Mouse (Mus musculus): ENCODE results near the gene Azgp1. TPM values are rescaled to one million over a fixed set of nuclear protein-coding genes. Genes with fewer than 3 reads are reported as not detected.
"Not testable (repeated sequence)": the region's sequence is repeated elsewhere in the genome, so short reads cannot be mapped to it uniquely, and the experiment has no call there.

Azgp1 gene
- 0.20 and 0.82 TPM in 2 replicates for polyA plus RNA-seq (2015; fragmentation: Nextera tagmentation; extraction: Ambion mirVana)

- H3K9ac ChIP-seq (replicated peaks; ENCODE audit: low read depth) = no peak within 1 kb of the TSS
- H3K27ac ChIP-seq (ENCODE audit: low read length) = no peak within 1 kb of the TSS
- no peaks in the 10 kb centered on the region for H3K36me3 ChIP-seq (ENCODE audit: insufficient read depth, low read length)
- H3K9me3 ChIP-seq (ENCODE audit: low read length) = no peaks in the 10 kb centered on the region
- WGBS = 49% methylated on average over 4 of the region's 4 CpGs
- TF ChIP-seq CTCF (IDR thresholded peaks at IDR 0.05) (no peak), EP300 (IDR thresholded peaks at IDR 0.05) (no peak)
- no peak within 1 kb of the TSS for H3K4me2 ChIP-seq (replicated peaks; ENCODE audit: low read depth, low read length)
- no peaks in the 10 kb centered on the region for H3K27me3 ChIP-seq (replicated peaks; ENCODE audit: insufficient read depth, low read length)
- no peaks in the 10 kb centered on the region for H3K4me1 ChIP-seq (ENCODE audit: insufficient read depth, low read depth, low read length)
- H3K4me3 ChIP-seq (ENCODE audit: low read depth, low read length) = no peak within 1 kb of the TSS
- ATAC-seq (no peak), DNase-seq (ENCODE audit: low spot score) (no peak)
These were observed at the start of gene Azgp1 for GRCm38 (mm10) chr5:137981300-137981699. Gene Azgp1 (plus strand): TSS chr5:137981520.

- H3K4me2 ChIP-seq (replicated peaks; ENCODE audit: low read depth, low read length); H3K27ac ChIP-seq (ENCODE audit: low read length); H3K9me3 ChIP-seq (ENCODE audit: low read length); H3K36me3 ChIP-seq (ENCODE audit: insufficient read depth, low read length); DNase-seq (ENCODE audit: low spot score); H3K9ac ChIP-seq (replicated peaks; ENCODE audit: low read depth); H3K4me1 ChIP-seq (ENCODE audit: insufficient read depth, low read depth, low read length); ATAC-seq; H3K27me3 ChIP-seq (replicated peaks; ENCODE audit: insufficient read depth, low read length); H3K4me3 ChIP-seq (ENCODE audit: low read depth, low read length): not testable (repeated sequence)
- WGBS = 61% methylated on average over 2 of the region's 2 CpGs
These were observed 47.4 kb upstream of the Azgp1 start for GRCm38 (mm10) chr5:137933934-137934333.

- H3K9ac ChIP-seq (replicated peaks; ENCODE audit: low read depth) = no peak overlapping the region
- ATAC-seq (no peak), DNase-seq (ENCODE audit: low spot score) (no peak)
- TF ChIP-seq CTCF (IDR thresholded peaks at IDR 0.05) (no peak), EP300 (IDR thresholded peaks at IDR 0.05) (no peak)
- H3K4me2 ChIP-seq (replicated peaks; ENCODE audit: low read depth, low read length) = no peak overlapping the region
- no peak overlapping the region for H3K27ac ChIP-seq (ENCODE audit: low read length)
- H3K27me3 ChIP-seq (replicated peaks; ENCODE audit: insufficient read depth, low read length) = no peaks in the 10 kb centered on the region
- no peaks in the 10 kb centered on the region for H3K36me3 ChIP-seq (ENCODE audit: insufficient read depth, low read length)
- no peaks in the 10 kb centered on the region for H3K9me3 ChIP-seq (ENCODE audit: low read length)
- no peak overlapping the region for H3K4me3 ChIP-seq (ENCODE audit: low read depth, low read length)
- H3K4me1 ChIP-seq (ENCODE audit: insufficient read depth, low read depth, low read length) = no peaks in the 10 kb centered on the region
- 78% methylated on average over 2 of the region's 2 CpGs for WGBS
These were observed 44.8 kb upstream of the Azgp1 start for GRCm38 (mm10) chr5:137936486-137936885.

GRCm38 (mm10) chr5:137937238-137937637 lies 44.1 kb upstream of the Azgp1 start:
- Histone ChIP-seq H3K36me3 (ENCODE audit: insufficient read depth, low read length) (no peaks in the 10 kb centered on the region), H3K27ac (ENCODE audit: low read length) (no peak overlapping the region), H3K27me3 (replicated peaks; ENCODE audit: insufficient read depth, low read length) (no peaks in the 10 kb centered on the region), H3K9me3 (ENCODE audit: low read length) (no peaks in the 10 kb centered on the region), H3K4me1 (ENCODE audit: insufficient read depth, low read depth, low read length) (no peaks in the 10 kb centered on the region), H3K4me2 (replicated peaks; ENCODE audit: low read depth, low read length) (no peak overlapping the region), H3K4me3 (ENCODE audit: low read depth, low read length) (no peak overlapping the region), H3K9ac (replicated peaks; ENCODE audit: low read depth) (no peak overlapping the region)
- no peak for TF ChIP-seq EP300 (IDR thresholded peaks at IDR 0.05)
- TF ChIP-seq CTCF (IDR thresholded peaks at IDR 0.05) = peak; percentile 38
- 56% methylated on average over 4 of the region's 4 CpGs for WGBS
- DNase-seq (ENCODE audit: low spot score) (no peak), ATAC-seq (no peak)

DNA sequence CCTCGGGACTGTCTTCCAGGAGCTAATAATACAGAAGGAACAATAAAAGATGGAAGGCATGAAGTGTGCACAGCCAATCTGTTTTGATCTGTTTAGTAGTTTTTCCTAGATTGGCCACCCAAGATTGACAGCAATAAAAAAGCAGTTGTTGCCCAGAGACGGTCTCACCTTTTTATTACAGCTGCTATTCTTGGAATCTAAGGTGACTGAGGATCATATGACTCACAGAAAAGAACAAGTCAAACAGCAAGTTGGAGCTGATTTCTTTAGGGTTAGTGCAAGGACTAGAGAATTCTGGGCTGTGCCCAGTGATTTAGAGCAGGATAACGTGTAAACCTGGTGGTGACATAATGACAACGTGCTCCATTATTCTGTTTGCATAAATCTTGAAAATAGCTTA lies 40.4 kb upstream of the Azgp1 start:
- TF ChIP-seq CTCF (IDR thresholded peaks at IDR 0.05) (no peak), EP300 (IDR thresholded peaks at IDR 0.05) (no peak)
- no peak for ATAC-seq

GRCm38 (mm10) chr5:137943133-137943532 lies 38.2 kb upstream of the Azgp1 start:
- ATAC-seq (no peak), DNase-seq (ENCODE audit: low spot score) (no peak)
- WGBS = 55% methylated on average over 1 of the region's 1 CpGs
- Histone ChIP-seq H3K9ac (replicated peaks; ENCODE audit: low read depth) (no peak overlapping the region), H3K4me3 (ENCODE audit: low read depth, low read length) (no peak overlapping the region), H3K36me3 (ENCODE audit: insufficient read depth, low read length) (no peaks in the 10 kb centered on the region), H3K9me3 (ENCODE audit: low read length) (no peaks in the 10 kb centered on the region), H3K4me1 (ENCODE audit: insufficient read depth, low read depth, low read length) (no peaks in the 10 kb centered on the region), H3K27ac (ENCODE audit: low read length) (no peak overlapping the region), H3K27me3 (replicated peaks; ENCODE audit: insufficient read depth, low read length) (no peaks in the 10 kb centered on the region), H3K4me2 (replicated peaks; ENCODE audit: low read depth, low read length) (no peak overlapping the region)
- TF ChIP-seq EP300 (IDR thresholded peaks at IDR 0.05) = no peak
- TF ChIP-seq CTCF (IDR thresholded peaks at IDR 0.05) = no peak

More for the DNA sequence above, 40.4 kb upstream of the Azgp1 start:
- H3K36me3 ChIP-seq (ENCODE audit: insufficient read depth, low read length) = no peaks in the 10 kb centered on the region
- H3K9me3 ChIP-seq (ENCODE audit: low read length) = no peaks in the 10 kb centered on the region
- no peaks in the 10 kb centered on the region for H3K4me1 ChIP-seq (ENCODE audit: insufficient read depth, low read depth, low read length)
- H3K27me3 ChIP-seq (replicated peaks; ENCODE audit: insufficient read depth, low read length) = no peaks in the 10 kb centered on the region
- no peak overlapping the region for H3K4me3 ChIP-seq (ENCODE audit: low read depth, low read length)
- WGBS = 61% methylated on average over 4 of the region's 4 CpGs
- H3K4me2 ChIP-seq (replicated peaks; ENCODE audit: low read depth, low read length) = no peak overlapping the region
- DNase-seq (ENCODE audit: low spot score) = no peak
- no peak overlapping the region for H3K27ac ChIP-seq (ENCODE audit: low read length)
- H3K9ac ChIP-seq (replicated peaks; ENCODE audit: low read depth) = no peak overlapping the region

GRCm38 (mm10) chr5:137947303-137947702 lies 34.0 kb upstream of the Azgp1 start:
- H3K4me3 ChIP-seq (ENCODE audit: low read depth, low read length) = no peak overlapping the region
- DNase-seq (ENCODE audit: low spot score) = no peak
- H3K27ac ChIP-seq (ENCODE audit: low read length) = no peak overlapping the region
- no peaks in the 10 kb centered on the region for H3K27me3 ChIP-seq (replicated peaks; ENCODE audit: insufficient read depth, low read length)
- H3K4me1 ChIP-seq (ENCODE audit: insufficient read depth, low read depth, low read length) = no peaks in the 10 kb centered on the region
- no peaks in the 10 kb centered on the region for H3K36me3 ChIP-seq (ENCODE audit: insufficient read depth, low read length)
- TF ChIP-seq EP300 (IDR thresholded peaks at IDR 0.05) (no peak), CTCF (IDR thresholded peaks at IDR 0.05) (no peak)
- H3K4me2 ChIP-seq (replicated peaks; ENCODE audit: low read depth, low read length) = no peak overlapping the region
- no peak for ATAC-seq
- H3K9ac ChIP-seq (replicated peaks; ENCODE audit: low read depth) = no peak overlapping the region
- no peaks in the 10 kb centered on the region for H3K9me3 ChIP-seq (ENCODE audit: low read length)

All from lung, postnatal 0 days (tissue).